Mouse (Mus musculus) cerebellum, adult 2 months (tissue): ENCODE measurements around the gene Sox5. TPM values are rescaled to one million over a fixed set of nuclear protein-coding genes. Genes with fewer than 3 reads are reported as not detected.

Experiments used
- DNase-seq, 2 experiments: peaks; one replicate each; pipeline ENCODE4 v3.0.0; 2021
- H3K27ac ChIP-seq: fragments of 200-500 bp; 2 replicates; pipeline ENCODE4 v1.5.1; 2012; ENCODE audit warnings: low read length, control low read depth, inconsistent platforms; ENCODE audit not compliant: insufficient read depth
- H3K27me3 ChIP-seq: fragments of 200-500 bp; 2 replicates; pipeline ENCODE4 v1.6.1; 2012; ENCODE audit warnings: inconsistent platforms, mild to moderate bottlenecking, low read length, moderate library complexity; ENCODE audit not compliant: control insufficient read depth, insufficient read depth
- H3K4me1 ChIP-seq: fragments of 200-500 bp; 2 replicates; pipeline ENCODE4 v1.6.1; 2011; ENCODE audit warnings: low read length; ENCODE audit not compliant: control insufficient read depth, insufficient read depth
- H3K4me3 ChIP-seq: fragments of 200-500 bp; replicated peaks from 2 replicates; pipeline ENCODE3; 2011; ENCODE audit warnings: mild to moderate bottlenecking, low read depth, low read length, control low read depth; ENCODE audit not compliant: insufficient read depth
- CTCF ChIP-seq: fragments of 200-500 bp; IDR thresholded peaks from 2 replicates; pipeline ENCODE4 v1.5.1; 2011; ENCODE audit warnings: low read depth, mild to moderate bottlenecking, control low read depth, low read length, moderate library complexity, borderline replicate concordance; ENCODE audit not compliant: insufficient read depth
- POLR2A ChIP-seq: fragments of 200-500 bp; IDR thresholded peaks from 2 replicates; pipeline ENCODE4 v1.6.1; 2011; ENCODE audit warnings: low read length, control low read depth, borderline replicate concordance; ENCODE audit not compliant: insufficient read depth
- WGBS: fragments of 180-500 bp; shearing (Covaris S2); methylation state at CpG from one replicate; pipeline ENCODE4 v1.1.7; 2018; 5-methylcytosine and 5-hydroxymethylcytosine counted together
- polyA plus RNA-seq: library from polyadenylated mRNA; depleted of rRNA; stranded (reverse); fragments of >200 nt; gene quantifications from 2 replicates; pipeline ENCODE4 v1.2.3, GENCODE M21; 2012

Gene Sox5
- polyA plus RNA-seq, 1 experiment: 13.3 TPM

- H3K4me3 ChIP-seq: no peak overlapping the region
- no peak for DNase-seq
- H3K27me3 ChIP-seq: no peaks in the 10 kb centered on the region
- H3K27ac ChIP-seq: no peak overlapping the region
- 47% methylated on average over 8 of the region's 8 CpGs for WGBS
- TF ChIP-seq POLR2A (no peak), CTCF (no peak)
- H3K4me1 ChIP-seq: no peaks in the 10 kb centered on the region
Measured at GRCm38 (mm10) chr6:144445761-144446373, 335.9 kb downstream of the Sox5 start.

- TF ChIP-seq POLR2A: no peak
- TF ChIP-seq CTCF: no peak
- WGBS: 92% methylated on average over 5 of the region's 5 CpGs
- Histone ChIP-seq H3K27ac (no peak overlapping the region), H3K4me3 (no peak overlapping the region), H3K27me3 (no peaks in the 10 kb centered on the region), H3K4me1 (no peaks in the 10 kb centered on the region)
- DNase-seq: no peak
Measured at GRCm38 (mm10) chr6:144444367-144444766, 337.4 kb downstream of the Sox5 start.

GRCm38 (mm10) chr6:144443681-144444080 is 338.1 kb downstream of the Sox5 start:
- H3K27me3 ChIP-seq: no peaks in the 10 kb centered on the region

GRCm38 (mm10) chr6:144429276-144429675 is 352.5 kb downstream of the Sox5 start:
- TF ChIP-seq CTCF (no peak), POLR2A (no peak)
- WGBS: 76% methylated on average over 5 of the region's 5 CpGs
- no peak for DNase-seq
- no peaks in the 10 kb centered on the region for H3K27me3 ChIP-seq
- H3K27ac ChIP-seq: no peak overlapping the region
- H3K4me3 ChIP-seq: no peak overlapping the region
- H3K4me1 ChIP-seq: peaks cover 2% of the 10 kb centered on the region; the same call in 1 of the 2 replicates

More at GRCm38 (mm10) chr6:144443681-144444080, 338.1 kb downstream of the Sox5 start:
- Histone ChIP-seq H3K27ac (no peak overlapping the region), H3K4me1 (no peaks in the 10 kb centered on the region), H3K4me3 (no peak overlapping the region)
- 76% methylated on average over 1 of the region's 1 CpGs for WGBS
- DNase-seq: no peak
- no peak for TF ChIP-seq POLR2A
- no peak for TF ChIP-seq CTCF

GRCm38 (mm10) chr6:144408030-144408429 is 373.7 kb downstream of the Sox5 start:
- H3K27me3 ChIP-seq: no peaks in the 10 kb centered on the region
- H3K4me1 ChIP-seq: no peaks in the 10 kb centered on the region
- TF ChIP-seq POLR2A: no peak
- no peak for TF ChIP-seq CTCF
- DNase-seq: no peak
- H3K4me3 ChIP-seq: no peak overlapping the region
- 95% methylated on average over 3 of the region's 3 CpGs for WGBS
- no peak overlapping the region for H3K27ac ChIP-seq

GRCm38 (mm10) chr6:144398115-144398514 is 383.7 kb downstream of the Sox5 start:
- H3K27ac ChIP-seq: no peak overlapping the region
- no peaks in the 10 kb centered on the region for H3K4me1 ChIP-seq
- no peak overlapping the region for H3K4me3 ChIP-seq
- DNase-seq: no peak
- 51% methylated on average over 10 of the region's 10 CpGs for WGBS
- no peak for TF ChIP-seq POLR2A
- no peaks in the 10 kb centered on the region for H3K27me3 ChIP-seq

GRCm38 (mm10) chr6:144393151-144393550 is 388.6 kb downstream of the Sox5 start:
- DNase-seq: no peak
- no peak overlapping the region for H3K4me3 ChIP-seq
- H3K27me3 ChIP-seq: no peaks in the 10 kb centered on the region
- no peak overlapping the region for H3K27ac ChIP-seq
- no peaks in the 10 kb centered on the region for H3K4me1 ChIP-seq
- no peak for TF ChIP-seq CTCF
- TF ChIP-seq POLR2A: no peak
- 92% methylated on average over 6 of the region's 6 CpGs for WGBS

GRCm38 (mm10) chr6:144389333-144390054 is 392.3 kb downstream of the Sox5 start:
- Histone ChIP-seq H3K27ac (no peak overlapping the region), H3K4me3 (no peak overlapping the region), H3K27me3 (no peaks in the 10 kb centered on the region), H3K4me1 (no peaks in the 10 kb centered on the region)
- 84% methylated on average over 14 of the region's 14 CpGs for WGBS
- TF ChIP-seq POLR2A (no peak), CTCF (no peak)
- no peak for DNase-seq
